Mouse (Mus musculus): ENCODE data around the gene 6330409D20Rik. TPM values are rescaled to one million over a fixed set of nuclear protein-coding genes. Genes with fewer than 3 reads are reported as not detected.

Gene 6330409D20Rik
- total RNA-seq, 2 experiments from 2014 or later: not detected

- Histone ChIP-seq H3K27ac (no peak overlapping the region), H3K4me3 (no peak overlapping the region)
- no peak for TF ChIP-seq CTCF (IDR thresholded peaks at IDR 0.05)
- DNase-seq: no peak
- intact Hi-C loops (cut with DNase I): no loop called here
Measured at GRCm38 (mm10) chr2:32769327-32770085, 28.7 kb upstream of the 6330409D20Rik start.

DNA sequence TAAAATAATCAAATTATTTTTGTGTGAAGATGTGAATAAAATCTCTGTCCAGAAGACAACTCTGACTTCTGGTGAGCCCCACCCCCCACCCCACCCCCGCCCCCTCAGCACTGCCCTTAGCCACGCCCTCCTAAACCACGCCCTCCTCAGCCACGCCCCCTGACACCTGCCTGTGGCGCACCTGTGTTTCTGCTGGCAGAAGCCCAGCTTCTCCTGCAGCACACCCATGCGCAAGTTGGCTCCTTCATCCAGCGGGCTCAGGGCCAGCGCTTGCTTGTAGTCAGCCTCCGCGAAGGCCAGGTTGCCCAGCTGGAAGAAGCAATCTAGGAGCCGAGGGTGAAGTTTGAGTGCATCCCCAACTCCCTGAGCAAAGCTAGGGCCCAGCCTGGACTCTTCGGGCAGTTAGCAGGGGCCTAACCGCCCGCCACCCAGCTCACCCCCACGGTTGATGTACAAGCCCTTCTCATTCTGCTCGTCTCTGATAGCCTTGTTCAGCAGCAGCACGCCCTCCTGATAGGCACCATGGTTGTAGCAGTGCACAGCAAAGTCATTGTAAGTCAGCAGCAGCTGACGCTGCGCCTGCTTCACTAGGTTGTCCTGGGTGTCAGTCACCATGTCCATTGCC is 28.0 kb upstream of the 6330409D20Rik start:
- Histone ChIP-seq H3K27ac (no peak overlapping the region), H3K4me3 (no peak overlapping the region)
- intact Hi-C loops (cut with DNase I): no loop called here
- DNase-seq: no peak
- TF ChIP-seq CTCF (IDR thresholded peaks at IDR 0.05): no peak

- no peak overlapping the region for H3K27ac ChIP-seq
- intact Hi-C loops (cut with DNase I): no loop called here
- no peak overlapping the region for H3K4me3 ChIP-seq
- no peak for TF ChIP-seq CTCF (IDR thresholded peaks at IDR 0.05)
- DNase-seq: no peak
Measured at GRCm38 (mm10) chr2:32767241-32767640, 26.4 kb upstream of the 6330409D20Rik start.

GRCm38 (mm10) chr2:32763353-32763752 is 22.5 kb upstream of the 6330409D20Rik start:
- no peak for TF ChIP-seq CTCF (IDR thresholded peaks at IDR 0.05)
- no peak overlapping the region for H3K27ac ChIP-seq
- no peak for DNase-seq
- intact Hi-C loops (cut with DNase I): no loop called here
- no peak overlapping the region for H3K4me3 ChIP-seq

DNA sequence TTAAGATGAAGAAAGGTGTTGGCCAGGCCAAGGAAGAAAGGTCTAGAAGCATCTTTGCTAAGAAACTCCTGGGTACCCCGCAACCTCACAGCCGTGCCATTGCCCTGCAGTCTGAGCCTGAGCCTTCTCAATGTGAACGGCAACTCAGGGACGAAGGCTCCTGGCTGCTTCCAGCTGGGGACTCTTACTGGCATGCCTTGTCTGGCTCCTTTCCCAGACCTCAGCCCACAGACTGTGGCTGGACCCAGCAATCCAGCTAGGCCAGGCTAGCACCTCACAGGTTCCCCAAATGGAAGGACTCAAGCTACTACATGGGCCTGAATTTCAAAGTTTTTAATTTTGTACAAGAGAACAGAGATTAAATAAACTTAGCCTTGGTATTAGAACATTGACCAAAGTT is 21.0 kb upstream of the 6330409D20Rik start:
- intact Hi-C loops (cut with DNase I): no loop called here
- Histone ChIP-seq H3K27ac (no peak overlapping the region), H3K4me3 (no peak overlapping the region)
- DNase-seq: no peak
- no peak for TF ChIP-seq CTCF (IDR thresholded peaks at IDR 0.05)

- TF ChIP-seq CTCF (IDR thresholded peaks at IDR 0.05): no peak
- intact Hi-C loops (cut with DNase I): no loop called here
- no peak overlapping the region for H3K27ac ChIP-seq
- no peak overlapping the region for H3K4me3 ChIP-seq
- no peak for DNase-seq
Measured at GRCm38 (mm10) chr2:32761361-32761760, 20.5 kb upstream of the 6330409D20Rik start.

GRCm38 (mm10) chr2:32759001-32759400 is 18.2 kb upstream of the 6330409D20Rik start:
- H3K4me3 ChIP-seq: no peak overlapping the region
- no peak for TF ChIP-seq CTCF (IDR thresholded peaks at IDR 0.05)
- no peak for DNase-seq
- no peak overlapping the region for H3K27ac ChIP-seq
- intact Hi-C loops (cut with DNase I): no loop called here

GRCm38 (mm10) chr2:32758503-32758902 is 17.7 kb upstream of the 6330409D20Rik start:
- no peak overlapping the region for H3K4me3 ChIP-seq
- no peak overlapping the region for H3K27ac ChIP-seq
- no peak for DNase-seq
- TF ChIP-seq CTCF (IDR thresholded peaks at IDR 0.05): no peak
- intact Hi-C loops (cut with DNase I): no loop called here

DNA sequence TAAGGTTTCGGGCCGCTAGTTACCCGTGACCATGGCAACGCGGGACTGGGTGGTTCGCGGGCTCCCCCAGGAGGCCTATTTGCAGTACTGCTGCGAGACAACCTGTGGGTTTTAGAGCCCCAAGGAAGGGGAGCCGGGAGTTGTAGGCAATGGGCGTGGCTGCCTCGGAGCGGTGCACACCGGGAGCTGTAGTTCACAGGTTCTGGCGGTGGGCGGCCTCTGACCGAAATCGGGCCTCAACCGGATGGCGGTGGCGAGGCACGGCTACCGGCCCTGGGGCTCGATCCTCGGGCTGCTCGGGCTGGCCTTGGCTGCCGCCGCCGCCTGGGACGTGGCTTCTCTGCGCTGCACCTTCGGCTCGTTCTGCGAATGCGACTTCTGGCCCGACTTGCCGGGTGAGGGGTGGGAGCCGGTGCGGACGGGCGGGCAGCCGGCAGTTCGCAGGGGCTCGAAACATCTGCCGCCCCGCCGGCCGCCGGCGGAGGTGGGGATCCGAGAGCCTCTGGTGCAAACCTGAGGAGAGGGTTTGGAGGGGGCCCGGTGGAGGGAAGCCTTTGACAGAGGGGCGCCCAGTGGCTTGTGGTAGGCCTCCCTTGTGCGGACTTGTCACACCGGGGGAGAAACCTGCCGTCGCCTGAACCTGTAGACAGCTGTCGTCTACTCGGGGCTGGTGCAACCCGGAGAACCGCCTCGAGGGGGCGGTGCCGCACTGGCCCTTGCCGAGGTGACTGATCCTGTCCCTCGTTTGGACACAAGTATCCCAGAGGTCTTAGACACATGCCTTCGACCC is 16.4 kb upstream of the 6330409D20Rik start, which contains the start of gene Tor2a:
TSS of gene Tor2a (plus strand) at position 179 of the 790 bp plus-strand sequence.
- DNase-seq: peak; percentile 98
- TF ChIP-seq CTCF (IDR thresholded peaks at IDR 0.05): peak; percentile 98
- intact Hi-C loops (cut with DNase I): loop anchor here (1.0 kb wide), 1 partner anchor 43 kb away; no protein-coding TSS in a partner anchor
- Histone ChIP-seq H3K4me3 (peak within 1 kb of the TSS; percentile 93), H3K27ac (peak within 1 kb of the TSS; percentile 90)

DNA sequence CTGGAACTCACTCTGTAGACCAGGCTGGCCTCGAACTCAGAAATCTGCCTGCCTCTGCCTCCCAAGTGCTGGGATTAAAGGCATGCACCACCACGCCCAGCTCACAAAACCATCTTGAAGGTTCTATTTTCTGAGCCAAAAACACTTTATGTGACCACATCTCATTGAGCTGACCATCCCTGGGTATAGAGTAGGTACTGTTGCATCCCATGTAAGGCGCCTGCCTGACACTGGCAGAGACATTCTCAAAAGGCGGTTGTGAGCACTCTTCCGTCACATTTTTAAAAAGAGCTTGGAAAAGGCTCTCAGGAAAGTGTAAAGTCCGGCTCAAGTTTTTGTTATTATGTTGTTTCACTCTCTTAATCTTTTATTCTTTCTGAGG is 15.8 kb upstream of the 6330409D20Rik start:
- TF ChIP-seq CTCF (IDR thresholded peaks at IDR 0.05): no peak
- peak overlapping the region; percentile 46; the same call in 1 of the 2 replicates for H3K27ac ChIP-seq
- intact Hi-C loops (cut with DNase I): loop anchor here (1.0 kb wide), 1 partner anchor 42 kb away; no protein-coding TSS in a partner anchor
- peak overlapping the region; percentile 93 for H3K4me3 ChIP-seq
- no peak for DNase-seq

DNA sequence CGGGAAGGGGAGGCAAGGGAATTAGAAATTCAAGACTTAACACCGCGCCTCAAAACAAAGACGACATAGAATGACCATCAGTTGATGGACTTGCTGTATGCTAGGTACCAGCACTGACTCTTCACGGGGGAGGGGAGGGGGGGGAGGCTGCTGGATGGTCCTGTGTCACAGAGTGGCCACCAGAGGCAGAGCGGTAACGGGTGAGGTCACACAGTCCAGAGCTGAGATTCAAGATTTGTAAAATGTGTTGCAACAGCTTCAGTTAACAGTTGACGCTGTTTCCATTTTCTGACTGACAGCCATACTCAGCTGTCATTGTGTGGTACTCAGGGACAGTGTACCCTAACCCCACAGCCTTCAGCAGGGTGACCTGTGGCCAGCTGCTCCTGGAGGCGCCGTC is 11.4 kb upstream of the 6330409D20Rik start:
- Histone ChIP-seq H3K27ac (no peak overlapping the region), H3K4me3 (no peak overlapping the region)
- intact Hi-C loops (cut with DNase I): no loop called here
- TF ChIP-seq CTCF (IDR thresholded peaks at IDR 0.05): no peak
- no peak for DNase-seq

GRCm38 (mm10) chr2:32751665-32752033 is 10.8 kb upstream of the 6330409D20Rik start:
- DNase-seq: no peak
- intact Hi-C loops (cut with DNase I): no loop called here
- H3K4me3 ChIP-seq: peak overlapping the region; percentile 31; the same call in 1 of the 2 replicates
- H3K27ac ChIP-seq: no peak overlapping the region
- no peak for TF ChIP-seq CTCF (IDR thresholded peaks at IDR 0.05)

All from gastrocnemius, adult 2 months (tissue).